Mouse (Mus musculus): ENCODE data around the gene Kcnj1.

Gene Kcnj1

GRCm38 (mm10) chr9:32400662-32401161, 28.4 kb downstream of the Kcnj1 start:
- DNase-seq, result no peak

DNA sequence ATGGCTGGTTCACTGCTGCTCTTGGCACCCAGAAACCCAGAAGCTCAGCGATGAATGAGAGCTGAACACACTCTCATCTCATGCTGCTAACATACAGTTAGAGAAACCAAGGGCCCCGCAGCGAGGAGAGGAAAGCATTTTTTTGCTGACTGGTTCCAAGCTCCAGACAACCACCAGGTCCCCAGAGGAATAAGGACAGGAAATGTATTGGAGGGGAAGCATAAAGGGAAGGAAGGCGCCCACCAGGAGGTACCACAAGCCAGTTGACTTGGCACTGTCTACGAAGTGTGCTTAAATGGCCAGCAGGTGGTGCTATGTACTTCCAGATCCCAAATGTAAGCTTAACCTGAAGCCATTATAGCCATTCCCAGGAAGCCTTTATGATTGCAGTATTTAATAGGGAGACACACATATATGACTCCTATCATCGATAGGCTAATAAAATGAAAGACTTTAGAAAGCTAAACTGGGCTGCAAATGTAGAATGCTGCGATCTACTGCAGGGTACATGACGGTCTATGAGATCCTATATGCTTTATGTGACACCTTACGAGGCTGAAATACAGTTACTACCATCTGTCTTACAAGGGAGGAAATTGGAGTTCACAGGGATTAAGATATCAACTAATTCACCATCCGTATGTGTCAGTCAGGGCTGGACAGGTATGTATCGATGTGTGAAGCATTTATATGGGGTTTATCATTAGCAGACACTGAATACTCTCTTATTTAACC, 33.1 kb downstream of the Kcnj1 start:
- peak; percentile 70 for DNase-seq

- no peak for DNase-seq
These were observed 36.4 kb downstream of the Kcnj1 start for GRCm38 (mm10) chr9:32408730-32409059.

DNA sequence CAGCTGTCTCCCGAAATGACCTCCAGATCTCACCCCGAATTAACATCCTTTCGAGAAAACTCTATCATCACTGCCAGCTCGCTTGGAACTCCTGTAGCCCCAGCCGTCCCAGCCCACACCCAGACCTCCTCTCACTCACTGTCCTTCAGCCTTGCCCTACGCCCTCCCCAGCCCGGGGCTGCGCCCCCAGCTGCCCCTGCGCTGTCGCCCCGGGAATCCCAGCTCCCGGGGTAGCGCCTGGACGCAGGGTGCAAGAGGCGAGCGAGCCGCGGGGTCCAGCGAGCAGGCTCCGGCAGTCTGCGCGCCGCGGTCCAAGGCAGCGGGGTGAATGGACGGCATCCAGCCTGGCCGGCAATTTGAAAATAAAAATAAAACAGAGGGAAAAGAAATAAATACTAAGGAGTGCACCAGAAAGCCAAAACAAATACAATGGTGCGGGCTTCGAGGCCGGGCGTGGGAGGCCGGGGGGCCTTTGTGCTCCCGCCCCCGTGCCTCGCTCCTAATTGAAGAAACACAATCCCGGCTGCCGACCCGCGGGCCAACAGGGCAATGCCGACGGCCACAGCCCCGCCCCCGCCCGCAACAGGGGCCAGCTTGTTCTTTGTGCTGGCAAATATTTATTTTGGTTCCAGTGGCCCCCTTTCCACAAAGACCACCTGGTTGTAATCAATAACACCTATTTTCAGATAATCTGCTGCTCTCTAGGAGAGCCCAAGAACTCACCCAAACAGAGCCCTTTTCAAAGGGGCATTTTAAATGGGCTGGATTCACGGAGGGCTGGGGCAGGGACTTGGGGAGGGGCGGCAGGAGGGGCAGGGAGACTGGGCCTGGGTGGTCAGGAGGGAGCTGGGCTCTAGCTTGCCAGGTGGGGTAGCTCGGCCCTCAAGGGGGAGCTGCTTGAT, 37.0 kb downstream of the Kcnj1 start:
- DNase-seq, result peak; percentile 15

GRCm38 (mm10) chr9:32410671-32411070, 38.4 kb downstream of the Kcnj1 start:
- no peak for DNase-seq

- DNase-seq, result no peak
These were observed 39.2 kb downstream of the Kcnj1 start for GRCm38 (mm10) chr9:32411507-32411906.

GRCm38 (mm10) chr9:32412836-32413580, 40.7 kb downstream of the Kcnj1 start:
- no peak for DNase-seq

DNA sequence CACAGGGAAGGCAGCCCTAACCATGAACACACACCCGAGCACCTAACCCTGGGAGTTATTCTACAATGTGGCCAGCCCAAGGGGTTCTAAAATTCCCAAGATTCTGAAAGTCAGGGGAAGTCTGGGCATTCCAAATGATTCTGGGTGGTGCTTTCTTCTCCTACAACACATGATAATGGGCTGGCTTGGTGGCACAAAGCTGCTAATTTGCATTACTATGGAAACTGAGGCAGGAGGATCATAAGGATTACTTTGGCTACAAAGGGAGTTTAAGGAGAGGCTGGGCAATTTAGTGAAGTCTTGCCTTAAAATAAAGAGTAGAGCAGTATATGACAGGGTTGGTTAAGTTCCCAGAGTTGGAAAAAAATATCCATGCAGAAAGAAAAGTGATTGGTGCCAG, 42.7 kb downstream of the Kcnj1 start:
- no peak for DNase-seq

DNA sequence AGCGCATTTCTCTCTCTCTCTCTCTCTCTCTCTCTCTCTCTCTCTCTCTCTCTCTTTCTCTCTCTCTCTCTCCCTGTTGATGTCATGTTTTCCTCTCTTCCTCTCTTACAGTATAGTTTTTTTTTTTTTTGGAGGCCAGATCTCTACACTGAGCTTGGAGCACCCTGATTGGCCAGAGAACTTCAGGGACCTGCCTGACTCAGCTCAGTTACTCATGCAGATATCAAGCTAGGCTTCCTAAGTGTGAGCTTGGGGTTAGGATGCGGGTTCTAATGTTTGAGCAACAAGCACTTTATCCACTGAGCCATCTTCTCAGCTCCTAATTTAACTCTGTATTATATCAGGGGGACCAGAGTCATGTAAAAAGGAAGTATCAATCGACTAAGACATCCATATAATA, 43.7 kb downstream of the Kcnj1 start:
- DNase-seq, result no peak

DNA sequence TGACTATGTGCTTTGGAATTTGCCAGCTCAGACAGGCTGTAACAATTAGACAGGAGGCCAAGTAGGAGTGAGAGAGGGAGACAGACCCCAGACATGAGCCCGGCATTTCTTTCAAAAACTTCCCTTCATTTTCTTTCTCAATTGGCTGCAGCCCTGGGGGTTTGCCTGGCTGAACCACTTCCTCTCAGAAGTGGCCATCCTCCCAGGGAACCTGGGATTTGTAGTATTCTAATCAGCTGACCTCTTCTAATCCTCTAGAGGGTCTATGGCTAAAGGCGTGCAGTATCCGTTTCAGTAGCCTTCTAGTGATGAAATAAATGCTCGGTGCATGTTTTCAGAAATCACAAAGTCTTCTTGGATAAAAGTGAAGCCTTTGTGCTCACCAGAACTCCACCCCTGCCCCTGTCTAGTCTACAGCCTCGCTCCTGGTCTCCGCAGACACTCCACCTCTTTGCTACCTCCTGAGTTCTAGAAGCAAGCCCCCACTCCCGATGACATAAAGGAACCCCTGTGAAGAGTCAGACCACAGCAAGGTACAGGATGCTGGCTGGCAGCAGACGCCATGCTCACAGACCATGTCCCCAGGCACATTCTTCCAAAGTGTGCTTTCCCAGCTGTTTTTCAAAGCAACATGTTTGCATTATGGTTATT, 45.3 kb downstream of the Kcnj1 start:
- DNase-seq, result no peak

DNA sequence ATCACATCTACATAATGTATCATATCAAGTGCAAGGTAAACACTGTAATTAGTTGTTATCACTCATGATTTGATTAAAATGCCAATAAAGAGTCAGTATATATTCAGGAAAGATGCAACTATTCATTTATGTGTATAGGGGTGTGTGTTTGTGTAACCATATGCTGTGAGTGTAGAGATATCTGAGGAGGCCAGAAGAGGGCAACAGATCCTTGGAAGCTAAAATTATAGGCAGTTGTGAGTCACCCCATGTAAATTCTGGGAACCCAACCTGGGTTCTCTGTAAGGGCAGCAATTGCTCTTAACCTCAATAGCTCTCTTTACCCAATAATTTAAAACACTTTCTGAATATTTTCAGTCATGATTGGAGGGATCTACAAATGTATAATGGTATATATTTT, 48.4 kb downstream of the Kcnj1 start:
- no peak for DNase-seq

DNA sequence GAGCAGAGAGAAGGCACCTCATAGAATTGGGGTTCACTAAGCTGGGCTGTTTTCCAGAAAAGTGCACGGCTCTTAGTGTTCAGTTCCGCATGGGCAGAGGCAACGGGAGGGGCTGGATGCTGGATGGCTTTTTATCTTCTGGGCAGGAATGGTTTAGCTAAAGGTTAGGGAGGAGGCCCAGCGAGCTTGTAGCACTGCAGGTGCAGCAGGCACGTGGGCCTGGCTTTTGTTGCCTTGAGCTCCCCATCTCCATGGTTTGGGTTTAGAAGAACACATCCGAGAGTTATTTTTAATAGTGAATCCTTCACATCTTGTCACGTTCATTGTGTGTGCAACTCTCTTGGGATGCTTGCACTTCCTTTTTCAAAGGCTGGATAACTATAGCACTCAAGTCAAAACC, 53.0 kb downstream of the Kcnj1 start:
- DNase-seq, result no peak

DNA sequence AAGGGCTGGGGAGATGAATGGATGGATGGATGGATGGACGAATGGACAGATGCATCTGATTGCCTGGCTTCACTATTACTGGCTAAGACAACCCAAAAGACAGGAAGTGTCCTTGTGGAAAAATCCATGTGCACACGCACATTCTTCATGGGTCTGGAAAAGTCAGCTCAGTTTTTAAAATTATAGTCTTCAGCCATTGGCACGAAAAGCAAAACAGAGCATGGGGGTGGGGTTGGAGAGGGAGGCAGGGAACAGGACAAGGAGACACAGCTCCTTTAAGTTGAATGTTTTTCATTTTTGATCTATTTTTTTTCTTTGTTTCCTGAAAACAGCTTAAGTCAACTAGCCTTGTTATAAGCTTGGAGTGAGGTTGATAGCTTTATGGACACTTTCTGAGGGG, 58.8 kb downstream of the Kcnj1 start:
- no peak for DNase-seq

DNA sequence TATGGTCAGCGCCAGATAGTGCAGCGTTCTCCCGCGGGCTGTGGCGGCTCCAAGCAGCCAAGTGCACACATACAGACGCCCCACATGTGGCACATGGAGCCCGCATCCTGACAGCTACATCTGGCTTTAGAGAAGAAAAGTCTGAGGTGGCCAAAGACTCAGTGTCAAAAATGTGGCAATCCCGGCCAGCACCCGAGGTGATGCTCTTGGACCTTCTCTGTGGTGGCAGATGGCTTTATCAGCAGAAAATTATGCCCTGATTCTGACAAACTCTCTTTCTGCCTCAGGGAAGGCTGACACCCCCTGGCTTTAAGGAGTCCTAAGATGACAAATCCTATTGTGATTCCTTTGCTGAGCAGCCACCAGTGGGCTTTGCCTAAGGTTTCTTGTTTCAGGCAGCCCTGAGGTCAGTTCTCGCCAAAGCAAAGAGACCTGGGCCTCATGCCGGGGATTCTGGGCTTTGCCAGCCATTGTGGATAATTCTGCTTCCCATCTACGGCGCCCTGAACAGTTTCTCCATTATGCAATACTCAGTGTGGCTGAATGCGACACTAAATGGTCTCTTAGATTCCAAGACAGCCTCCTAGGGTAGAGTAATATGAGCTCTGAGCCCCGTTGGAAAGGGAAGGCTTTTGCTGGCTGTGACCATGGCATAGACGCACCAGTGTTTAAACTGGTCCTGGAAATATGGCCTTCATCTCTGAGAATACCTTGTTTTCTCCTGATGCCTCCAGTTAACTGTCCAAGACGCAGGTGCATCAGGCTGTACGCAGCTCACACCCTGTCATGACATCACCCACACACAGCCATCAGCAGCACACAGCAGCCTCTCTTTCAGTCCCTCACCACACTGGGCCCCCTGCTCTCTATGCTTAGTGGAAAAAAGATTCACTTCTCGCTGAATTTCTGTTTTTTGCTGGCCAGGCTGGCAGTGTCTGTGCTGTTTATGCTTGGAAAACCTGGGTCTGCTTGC, 62.2 kb downstream of the Kcnj1 start:
- no peak for DNase-seq

GRCm38 (mm10) chr9:32443115-32443514, 70.8 kb downstream of the Kcnj1 start:
- no peak for DNase-seq

- DNase-seq, result no peak
These were observed 71.5 kb downstream of the Kcnj1 start for GRCm38 (mm10) chr9:32443817-32444216.

DNA sequence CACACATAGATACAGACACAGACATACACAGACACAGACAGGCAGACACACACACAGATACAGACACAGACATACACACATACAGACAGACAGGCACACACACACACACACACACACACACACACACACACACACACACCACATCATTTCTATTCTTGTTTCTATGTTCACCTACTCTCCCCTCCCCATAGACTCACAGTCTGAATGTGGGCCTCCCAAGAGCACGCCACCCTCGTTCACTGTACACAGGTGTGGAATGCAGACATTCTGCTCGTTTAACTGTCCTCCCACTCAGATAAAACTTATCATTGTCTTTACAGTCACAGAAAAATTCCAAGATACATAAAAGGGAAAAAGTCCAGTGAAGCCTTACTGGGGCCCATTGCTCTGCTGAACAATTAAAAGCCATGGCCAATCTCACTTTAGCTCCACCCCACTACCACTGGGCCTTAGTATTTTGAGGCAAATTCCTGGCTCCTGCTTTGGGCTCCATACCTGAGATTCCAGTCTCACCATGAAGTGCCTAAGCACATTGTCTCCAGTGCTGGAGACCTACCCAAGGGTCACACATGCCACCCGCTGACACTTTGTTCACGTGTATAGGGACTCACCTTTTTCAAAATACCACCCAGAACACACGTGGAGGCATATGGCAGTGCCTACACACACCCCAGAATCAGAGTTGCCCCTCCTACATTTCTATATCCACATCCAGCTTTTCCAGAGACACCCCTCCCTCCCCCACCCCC, 72.3 kb downstream of the Kcnj1 start:
- no peak for DNase-seq

DNA sequence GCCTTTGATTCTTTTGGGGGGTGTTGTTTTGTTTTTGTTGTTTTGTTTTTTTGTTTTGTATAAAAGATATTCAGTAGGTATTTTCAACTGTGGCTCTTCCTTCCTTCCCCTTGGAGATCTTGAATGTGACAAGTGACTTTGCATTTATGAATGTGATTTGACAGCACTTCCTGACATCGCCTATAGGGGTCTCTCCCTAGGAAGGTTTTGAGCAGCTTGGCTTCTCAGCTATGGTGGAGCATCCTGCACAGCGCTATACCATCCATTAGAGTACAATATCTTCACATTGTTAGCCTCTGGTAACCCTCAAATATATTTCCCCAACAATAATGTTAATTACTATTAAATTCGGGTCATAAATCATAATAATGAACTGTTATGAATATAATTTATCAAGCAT, 73.5 kb downstream of the Kcnj1 start:
- peak; percentile 70 for DNase-seq

- no peak for DNase-seq
These were observed 76.5 kb downstream of the Kcnj1 start for GRCm38 (mm10) chr9:32448766-32449165.

All from thymus, postnatal 4 days (tissue).